Mouse (Mus musculus) neural tube, embryonic 12.5 days (tissue): ENCODE measurements around the gene Cpne7. TPM values are rescaled to one million over a fixed set of nuclear protein-coding genes. Genes with fewer than 3 reads are reported as not detected.
"Not testable (repeated sequence)": the region's sequence is repeated elsewhere in the genome, so short reads cannot be mapped to it uniquely, and the experiment has no call there.

ENCODE experiments used
- ATAC-seq: fragments of 200-750 bp; cut with Nextera tagmentation; 2 replicates; pipeline ENCODE4 v1.8.0; 2017; ENCODE audit warnings: low read depth, mild to moderate bottlenecking, moderate TSS enrichment, moderate library complexity; ENCODE audit not compliant: low FRiP score
- H3K27ac ChIP-seq: fragments of 300-500 bp; sonication (generic); 2 replicates; pipeline ENCODE4 v1.5.1; 2016
- H3K27me3 ChIP-seq: fragments of 300-500 bp; sonication (generic); replicated peaks from 2 replicates; pipeline ENCODE4 v1.6.1; 2016; ENCODE audit warnings: mild to moderate bottlenecking
- H3K36me3 ChIP-seq: fragments of 300-500 bp; sonication (generic); 2 replicates; pipeline ENCODE4 v1.6.1; 2016; ENCODE audit warnings: mild to moderate bottlenecking
- H3K4me1 ChIP-seq: fragments of 300-500 bp; sonication (generic); 2 replicates; pipeline ENCODE4 v1.6.1; 2016
- H3K4me2 ChIP-seq: fragments of 300-500 bp; sonication (generic); replicated peaks from 2 replicates; pipeline ENCODE4 v1.6.1; 2016; ENCODE audit warnings: mild to moderate bottlenecking
- H3K4me3 ChIP-seq: fragments of 300-500 bp; sonication (generic); 2 replicates; pipeline ENCODE4 v1.5.1; 2016
- H3K9ac ChIP-seq: fragments of 300-500 bp; sonication (generic); 2 replicates; pipeline ENCODE4 v1.6.1; 2016; ENCODE audit warnings: mild to moderate bottlenecking
- H3K9me3 ChIP-seq: fragments of 300-500 bp; sonication (generic); 2 replicates; pipeline ENCODE4 v1.6.1; 2016; ENCODE audit warnings: mild to moderate bottlenecking
- WGBS: fragments of 180-500 bp; shearing (Covaris S2); methylation state at CpG from one replicate; pipeline ENCODE4 v1.1.7; 2016; 5-methylcytosine and 5-hydroxymethylcytosine counted together
- polyA plus RNA-seq: library from polyadenylated mRNA; unstranded; fragments of >200 nt; fragmentation: Nextera tagmentation; extraction: Ambion mirVana; gene quantifications from 2 replicates; pipeline ENCODE4 v1.2.1, GENCODE M21; 2016

The Cpne7 gene
- polyA plus RNA-seq, 1 experiment from 2014 or later: 0.18 TPM

DNA sequence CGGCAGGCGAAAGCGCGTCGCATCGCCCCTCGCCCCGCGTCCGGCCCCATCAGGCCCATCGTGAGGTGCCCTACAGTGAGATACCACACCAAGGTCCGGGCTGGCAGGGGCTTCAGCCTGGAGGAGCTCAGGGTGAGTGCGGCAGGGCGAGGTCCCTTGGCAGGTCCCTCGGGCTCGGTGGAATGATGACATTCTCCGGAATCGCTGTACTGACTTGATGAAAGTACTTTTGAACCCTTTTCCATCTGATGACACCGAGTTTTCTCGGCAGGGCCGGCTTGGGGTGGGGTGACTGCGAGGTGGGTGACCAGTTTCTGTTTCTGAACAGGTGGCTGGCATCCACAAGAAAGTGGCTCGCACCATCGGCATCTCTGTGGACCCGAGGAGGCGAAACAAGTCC is 14.3 kb upstream of the Cpne7 start:
- peak overlapping the region; percentile 84 for H3K4me2 ChIP-seq
- peaks cover 11% of the 10 kb centered on the region for H3K4me1 ChIP-seq
- not testable (repeated sequence) for H3K9me3 ChIP-seq, H3K27me3 ChIP-seq, ATAC-seq
- peak overlapping the region; percentile 96 for H3K9ac ChIP-seq
- WGBS: under 1% methylated on average over 26 of the region's 26 CpGs
- H3K27ac ChIP-seq: peak overlapping the region; percentile 84; the same call in 1 of the 2 replicates
- peak overlapping the region; percentile 81 for H3K4me3 ChIP-seq
- H3K36me3 ChIP-seq: peaks cover 31% of the 10 kb centered on the region

DNA sequence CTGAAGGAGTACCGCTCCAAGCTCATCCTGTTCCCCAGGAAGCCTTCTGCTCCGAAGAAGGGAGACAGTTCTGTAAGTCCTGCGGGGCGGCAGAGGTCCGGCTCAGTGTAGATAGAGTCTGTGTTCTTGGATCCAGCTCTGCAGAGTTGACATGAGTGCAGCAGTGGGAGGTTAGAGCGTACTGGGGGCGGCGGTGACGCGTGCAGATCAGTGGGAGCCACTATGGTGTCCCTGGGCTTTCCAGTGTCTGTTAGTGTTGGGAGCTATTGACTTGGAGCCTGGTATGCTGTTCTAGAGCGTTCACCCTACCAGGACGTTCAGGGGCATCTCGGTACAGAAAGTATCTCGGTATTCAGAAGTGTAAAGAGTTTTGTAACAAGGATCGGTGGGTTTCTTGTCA is 13.9 kb upstream of the Cpne7 start:
- no peak overlapping the region for H3K27ac ChIP-seq
- H3K4me3 ChIP-seq: peak overlapping the region; percentile 81
- 22% methylated on average over 15 of the region's 15 CpGs for WGBS
- H3K9me3 ChIP-seq: no peaks in the 10 kb centered on the region
- H3K4me2 ChIP-seq: peak overlapping the region; percentile 84
- H3K27me3 ChIP-seq: no peaks in the 10 kb centered on the region
- H3K4me1 ChIP-seq: peaks cover 11% of the 10 kb centered on the region
- peak overlapping the region; percentile 96 for H3K9ac ChIP-seq
- ATAC-seq: no peak
- H3K36me3 ChIP-seq: peaks cover 27% of the 10 kb centered on the region

DNA sequence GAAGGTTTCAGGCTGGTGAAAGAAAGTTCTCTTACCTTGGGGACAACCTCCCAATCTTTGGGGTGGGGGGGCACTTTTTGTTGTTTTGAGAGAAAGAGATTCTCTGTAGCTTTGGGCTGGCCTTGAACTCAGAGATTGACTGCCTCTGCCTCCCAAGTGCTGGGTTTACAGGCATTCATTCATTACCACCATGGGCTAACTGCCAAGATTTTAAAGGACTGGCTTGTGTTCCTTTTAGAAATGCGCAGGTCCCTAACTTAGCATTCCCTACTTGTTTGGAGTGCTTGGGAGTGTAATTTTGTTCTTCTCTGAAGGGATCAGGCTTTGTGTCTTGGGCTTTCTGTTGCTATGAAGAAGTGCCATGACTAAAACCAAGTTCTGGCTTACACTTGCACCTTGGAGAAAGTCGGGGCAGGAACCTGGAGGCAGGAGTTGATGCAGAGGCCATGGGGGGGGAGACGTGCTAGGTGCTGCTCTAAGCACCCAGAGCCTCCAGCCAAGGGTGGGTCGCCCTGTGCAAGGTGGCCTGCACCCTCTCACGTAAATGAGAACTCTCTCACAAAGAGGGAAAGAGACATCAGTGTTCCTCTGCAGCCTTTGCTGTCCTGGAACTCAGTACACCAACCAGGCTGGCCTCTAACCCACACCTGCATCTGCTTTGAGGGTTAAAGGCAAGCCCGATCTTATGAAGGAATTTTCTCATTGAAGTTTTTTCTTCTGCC is 13.0 kb upstream of the Cpne7 start:
- peak overlapping the region; percentile 84 for H3K4me2 ChIP-seq
- H3K27me3 ChIP-seq: no peaks in the 10 kb centered on the region
- H3K9me3 ChIP-seq: no peaks in the 10 kb centered on the region
- peak overlapping the region; percentile 96 for H3K9ac ChIP-seq
- no peak overlapping the region for H3K27ac ChIP-seq
- peak overlapping the region; percentile 81 for H3K4me3 ChIP-seq
- H3K4me1 ChIP-seq: peaks cover 11% of the 10 kb centered on the region
- 92% methylated on average over 6 of the region's 6 CpGs for WGBS
- no peak for ATAC-seq
- peaks cover 24% of the 10 kb centered on the region for H3K36me3 ChIP-seq

DNA sequence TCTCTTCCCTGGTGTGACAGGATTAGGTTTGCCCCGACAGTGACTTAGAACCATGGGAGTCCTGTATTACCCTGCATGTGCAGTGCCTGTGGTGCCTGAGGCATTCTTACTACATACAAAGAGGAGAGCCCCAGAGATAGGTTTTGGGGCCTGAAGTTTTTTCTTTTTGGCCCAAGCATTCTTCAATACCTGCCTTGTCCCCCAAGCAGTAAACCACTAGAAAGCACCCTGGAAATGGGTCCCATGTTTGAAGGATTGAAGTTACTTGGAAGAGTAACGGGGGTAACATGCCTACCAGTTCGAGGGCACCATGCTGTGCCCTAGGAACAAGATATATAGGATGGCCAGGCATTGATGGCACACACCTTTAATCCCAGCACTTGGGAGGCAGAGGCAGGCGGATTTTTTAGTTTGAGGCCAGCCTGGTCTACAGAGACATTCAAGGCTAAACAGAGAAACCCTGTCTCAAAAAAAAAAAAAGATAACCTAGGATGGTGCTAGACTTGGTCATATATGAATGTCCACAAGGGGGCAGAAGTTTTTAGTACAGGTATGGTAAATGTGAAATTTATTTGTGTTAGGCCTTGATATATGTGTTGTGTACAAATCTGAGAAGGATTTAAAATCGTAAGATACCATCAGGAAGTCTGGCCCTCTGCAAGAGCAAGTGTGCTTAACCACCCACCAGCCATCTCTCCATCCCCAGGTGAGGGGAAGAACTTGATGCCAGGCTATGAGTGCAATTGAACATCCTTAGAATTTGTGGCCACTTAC is 11.4 kb upstream of the Cpne7 start:
- Histone ChIP-seq H3K9me3 (no peaks in the 10 kb centered on the region), H3K4me1 (peaks cover 11% of the 10 kb centered on the region), H3K4me3 (no peak overlapping the region), H3K27ac (no peak overlapping the region), H3K36me3 (peaks cover 24% of the 10 kb centered on the region), H3K27me3 (no peaks in the 10 kb centered on the region), H3K9ac (no peak overlapping the region), H3K4me2 (no peak overlapping the region)
- WGBS: 69% methylated on average over 5 of the region's 5 CpGs
- no peak for ATAC-seq

DNA sequence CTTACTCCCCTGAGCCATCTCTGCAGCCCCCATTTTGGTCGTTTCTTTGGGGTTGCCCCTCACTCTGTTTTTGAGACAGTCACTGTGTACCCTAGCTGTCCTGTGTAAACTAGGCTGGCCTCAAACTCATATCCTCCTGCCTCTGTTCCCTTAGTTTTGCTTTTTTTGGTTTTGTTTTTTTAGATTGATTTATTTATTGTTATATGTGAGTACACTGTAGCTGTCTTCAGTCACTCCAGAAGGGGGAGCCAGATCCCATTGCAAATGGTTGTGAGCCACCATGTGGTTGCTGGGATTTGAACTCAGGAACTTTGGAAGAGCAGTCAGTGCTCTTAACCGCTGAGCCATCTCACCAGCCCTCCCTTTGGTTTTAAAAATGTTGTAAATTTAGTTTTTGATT is 10.6 kb upstream of the Cpne7 start:
- WGBS: 53% methylated on average over 2 of the region's 2 CpGs
- H3K27ac ChIP-seq: no peak overlapping the region
- H3K4me2 ChIP-seq: no peak overlapping the region
- peaks cover 11% of the 10 kb centered on the region for H3K4me1 ChIP-seq
- H3K36me3 ChIP-seq: peaks cover 24% of the 10 kb centered on the region
- no peak overlapping the region for H3K9ac ChIP-seq
- H3K4me3 ChIP-seq: no peak overlapping the region
- ATAC-seq: no peak
- no peaks in the 10 kb centered on the region for H3K9me3 ChIP-seq
- H3K27me3 ChIP-seq: no peaks in the 10 kb centered on the region

DNA sequence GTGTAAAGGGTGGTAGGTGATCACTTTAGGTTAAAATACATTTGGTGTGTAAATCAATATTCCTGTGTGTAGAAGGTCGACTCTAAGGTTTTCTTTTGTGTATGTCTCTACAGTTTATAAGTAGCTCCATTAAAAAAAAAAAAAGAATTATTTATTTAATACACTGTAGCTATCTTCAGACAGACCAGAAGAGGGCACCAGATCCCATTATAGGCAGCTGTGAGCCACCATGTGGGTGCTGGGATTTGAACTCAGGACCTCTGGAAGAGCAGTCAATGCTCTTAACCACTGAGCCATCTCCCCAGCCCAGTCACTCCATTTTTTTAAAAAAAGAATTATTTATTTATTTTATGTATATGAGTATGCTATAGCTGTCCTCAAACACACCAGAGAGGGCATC is 9.2 kb upstream of the Cpne7 start:
- Histone ChIP-seq H3K4me3 (no peak overlapping the region), H3K9me3 (no peaks in the 10 kb centered on the region), H3K9ac (no peak overlapping the region), H3K27ac (no peak overlapping the region), H3K27me3 (no peaks in the 10 kb centered on the region), H3K4me2 (no peak overlapping the region), H3K4me1 (peaks cover 11% of the 10 kb centered on the region), H3K36me3 (peaks cover 24% of the 10 kb centered on the region)
- ATAC-seq: no peak
- 86% methylated on average over 1 of the region's 1 CpGs for WGBS

DNA sequence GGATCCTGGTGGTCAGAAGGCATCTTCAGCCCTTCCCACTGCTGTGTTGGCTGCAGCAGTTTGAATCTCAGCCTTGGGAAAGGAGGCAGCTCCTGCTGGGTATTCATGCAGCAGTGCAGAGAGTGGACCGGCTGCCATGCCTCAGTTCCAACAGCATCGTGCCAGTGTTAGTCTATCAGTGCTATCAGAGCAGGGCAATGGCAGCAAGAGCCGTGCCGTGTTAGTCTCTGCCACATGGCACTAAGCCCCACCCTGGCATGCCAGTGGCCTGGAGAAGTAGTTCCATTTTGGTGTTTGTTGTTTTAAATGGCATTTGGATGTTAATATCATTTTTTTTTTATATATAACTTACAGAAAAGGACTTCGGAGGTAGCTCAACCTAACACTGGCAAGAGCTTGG is 8.2 kb upstream of the Cpne7 start:
- Histone ChIP-seq H3K9me3 (no peaks in the 10 kb centered on the region), H3K36me3 (peaks cover 16% of the 10 kb centered on the region), H3K9ac (no peak overlapping the region), H3K27ac (no peak overlapping the region), H3K4me2 (no peak overlapping the region), H3K4me3 (no peak overlapping the region), H3K27me3 (no peaks in the 10 kb centered on the region; the same call in 1 of the 2 replicates), H3K4me1 (peaks cover 3% of the 10 kb centered on the region; the same call in 1 of the 2 replicates)
- no peak for ATAC-seq
- WGBS: 87% methylated on average over 5 of the region's 5 CpGs

DNA sequence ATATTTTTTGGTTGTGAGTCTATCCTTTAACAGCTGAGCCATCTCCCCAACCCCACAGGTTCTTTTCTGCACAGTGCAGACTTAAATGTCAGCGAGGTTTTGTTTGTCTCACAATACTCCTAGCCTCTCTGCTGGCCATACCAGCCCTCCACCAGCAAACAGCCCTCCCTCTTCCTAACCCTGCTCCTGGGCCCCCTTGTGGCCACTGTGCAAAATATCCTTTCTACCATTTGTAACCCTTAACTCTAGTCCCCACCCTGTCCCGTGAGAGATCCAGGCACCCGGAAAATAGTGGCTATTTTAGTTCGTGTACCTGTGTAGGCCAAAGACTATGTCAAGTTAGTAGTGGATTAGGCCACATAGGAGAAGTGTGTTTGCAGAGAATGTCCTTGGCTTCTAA is 6.5 kb upstream of the Cpne7 start:
- no peak for ATAC-seq
- Histone ChIP-seq H3K4me2 (no peak overlapping the region), H3K27me3 (peaks cover 8% of the 10 kb centered on the region), H3K9me3 (no peaks in the 10 kb centered on the region), H3K36me3 (peaks cover under 1% of the 10 kb centered on the region), H3K27ac (no peak overlapping the region), H3K4me1 (no peaks in the 10 kb centered on the region), H3K9ac (no peak overlapping the region), H3K4me3 (no peak overlapping the region)
- 25% methylated on average over 4 of the region's 4 CpGs for WGBS

DNA sequence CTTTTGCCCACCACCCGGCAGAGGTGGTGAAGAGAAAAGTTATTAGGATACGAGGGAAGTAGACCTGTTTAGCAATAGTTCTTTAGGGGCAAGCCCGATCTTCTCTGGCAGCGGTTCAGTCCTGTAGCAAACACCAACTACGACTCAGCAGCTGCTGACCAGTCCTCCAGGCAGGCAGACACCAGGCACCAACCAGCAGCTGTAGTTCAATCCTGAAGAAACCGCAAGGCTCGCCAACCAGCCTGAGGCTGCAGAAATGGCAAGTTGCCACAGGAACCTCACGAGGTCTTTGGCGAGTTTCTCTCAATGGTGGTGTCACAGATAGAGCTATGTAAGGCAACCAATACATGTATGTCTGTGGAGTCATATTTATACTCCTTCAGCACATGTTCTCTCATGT is 4.3 kb upstream of the Cpne7 start:
- H3K27me3 ChIP-seq: peaks cover 30% of the 10 kb centered on the region
- no peaks in the 10 kb centered on the region for H3K36me3 ChIP-seq
- no peak overlapping the region for H3K4me2 ChIP-seq
- 83% methylated on average over 9 of the region's 9 CpGs for WGBS
- no peaks in the 10 kb centered on the region for H3K9me3 ChIP-seq
- no peak overlapping the region for H3K4me3 ChIP-seq
- no peak for ATAC-seq
- H3K27ac ChIP-seq: no peak overlapping the region
- no peak overlapping the region for H3K9ac ChIP-seq
- peaks cover 11% of the 10 kb centered on the region for H3K4me1 ChIP-seq

DNA sequence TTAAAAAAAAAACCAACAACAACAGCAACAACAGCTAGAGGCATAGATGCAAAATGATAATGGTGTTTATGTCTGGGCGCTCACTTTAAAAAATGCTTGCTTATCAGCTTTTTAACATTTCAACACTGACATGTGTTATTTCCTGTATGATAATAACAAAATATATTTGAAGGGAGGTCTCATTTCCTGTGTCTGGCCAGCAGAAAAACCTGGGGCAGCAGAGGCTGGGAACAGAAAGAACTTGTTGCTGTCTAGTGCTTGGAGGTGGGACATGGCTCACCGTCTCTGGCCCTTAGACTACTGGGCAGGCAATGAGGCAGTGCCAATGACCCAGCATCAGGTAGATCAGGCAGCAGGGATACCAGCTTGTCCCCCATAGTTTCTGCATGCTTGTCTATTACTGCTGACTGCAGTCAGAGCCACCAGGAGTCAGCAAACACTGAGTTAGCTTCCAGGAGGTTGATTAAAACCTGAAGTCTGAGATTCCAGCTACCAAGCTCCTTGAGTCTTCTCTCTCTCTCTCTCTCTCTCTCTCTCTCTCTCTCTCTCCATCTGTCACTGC is 3.2 kb upstream of the Cpne7 start:
- no peak overlapping the region for H3K9ac ChIP-seq
- peaks cover 41% of the 10 kb centered on the region for H3K27me3 ChIP-seq
- no peak for ATAC-seq
- 76% methylated on average over 2 of the region's 2 CpGs for WGBS
- no peak overlapping the region for H3K4me2 ChIP-seq
- no peaks in the 10 kb centered on the region for H3K9me3 ChIP-seq
- H3K4me3 ChIP-seq: no peak overlapping the region
- H3K36me3 ChIP-seq: no peaks in the 10 kb centered on the region
- no peak overlapping the region for H3K27ac ChIP-seq
- peaks cover 12% of the 10 kb centered on the region for H3K4me1 ChIP-seq

DNA sequence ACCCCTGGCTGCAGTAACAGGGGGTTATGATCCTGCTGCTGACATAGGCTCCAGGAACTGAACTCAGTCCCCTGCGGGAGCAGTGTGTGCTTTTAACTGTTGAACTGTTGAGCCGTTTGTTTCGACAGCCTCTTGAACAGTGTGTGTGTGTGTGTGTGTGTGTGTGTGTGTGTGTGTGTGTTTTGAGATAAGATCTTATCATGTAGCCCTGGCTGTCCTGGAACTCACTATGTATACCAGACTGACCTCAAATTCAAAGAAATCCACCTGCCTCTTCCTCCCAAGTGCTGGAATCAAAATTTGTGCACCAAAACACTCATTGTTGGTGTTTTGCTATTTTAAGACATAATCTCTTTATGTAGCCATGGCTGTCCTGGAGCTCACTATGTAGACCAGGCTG is 2.5 kb upstream of the Cpne7 start:
- WGBS: 79% methylated on average over 3 of the region's 3 CpGs

DNA sequence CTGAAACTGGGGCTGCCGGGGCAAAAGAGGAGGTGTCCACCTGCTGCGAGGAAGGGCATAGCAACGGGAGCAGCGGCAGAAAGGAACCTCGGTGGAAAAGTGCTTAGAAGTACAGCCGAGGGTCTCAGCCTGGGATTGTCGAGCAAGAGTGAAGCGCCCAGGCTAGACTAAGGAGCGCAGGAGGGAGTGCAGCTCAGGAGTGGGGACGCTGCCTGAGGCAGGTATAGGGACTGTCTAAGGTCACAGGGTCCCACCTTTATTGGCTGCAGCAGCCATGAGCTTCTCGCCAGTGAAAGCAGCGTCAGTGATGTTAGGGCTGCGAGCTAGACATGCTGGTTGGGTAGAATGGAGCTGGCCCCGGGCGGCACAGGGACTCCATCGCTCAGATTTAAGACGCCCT is 570 bp downstream of the Cpne7 start:
- ATAC-seq: no peak
- Histone ChIP-seq H3K9me3 (no peaks in the 10 kb centered on the region), H3K9ac (peak overlapping the region; percentile 47; the same call in 1 of the 2 replicates), H3K27me3 (peaks cover 46% of the 10 kb centered on the region), H3K4me1 (peaks cover 12% of the 10 kb centered on the region), H3K4me2 (peak overlapping the region; percentile 84), H3K4me3 (peak overlapping the region; percentile 40), H3K36me3 (no peaks in the 10 kb centered on the region), H3K27ac (no peak overlapping the region)
- WGBS: 1% methylated on average over 17 of the region's 17 CpGs

More for the DNA sequence above, 2.5 kb upstream of the Cpne7 start:
- peaks cover 12% of the 10 kb centered on the region for H3K4me1 ChIP-seq
- no peaks in the 10 kb centered on the region for H3K9me3 ChIP-seq
- no peak overlapping the region for H3K9ac ChIP-seq
- H3K27me3 ChIP-seq: peaks cover 46% of the 10 kb centered on the region
- no peak overlapping the region for H3K27ac ChIP-seq
- H3K36me3 ChIP-seq: no peaks in the 10 kb centered on the region
- H3K4me2 ChIP-seq: no peak overlapping the region
- ATAC-seq: no peak
- no peak overlapping the region for H3K4me3 ChIP-seq
